Mouse (Mus musculus): ENCODE results near the gene Ranbp10.
"Not testable (repeated sequence)": the region's sequence is repeated elsewhere in the genome, so short reads cannot be mapped to it uniquely, and the experiment has no call there.

The Ranbp10 gene

GRCm38 (mm10) chr8:105835318-105835717 lies 8.2 kb upstream of the Ranbp10 start:
- DNase-seq (ENCODE audit: low spot score) = peak; percentile 42

GRCm38 (mm10) chr8:105833740-105834139 lies 6.6 kb upstream of the Ranbp10 start:
- DNase-seq (ENCODE audit: low spot score) = not testable (repeated sequence)

GRCm38 (mm10) chr8:105826379-105826778 lies 771 bp downstream of the Ranbp10 start:
- no peak for DNase-seq (ENCODE audit: low spot score)

- no peak for DNase-seq (ENCODE audit: low spot score)
Measured at GRCm38 (mm10) chr8:105825506-105825905, 1.6 kb downstream of the Ranbp10 start.

- no peak for DNase-seq (ENCODE audit: low spot score)
Measured at GRCm38 (mm10) chr8:105820925-105821324, 6.2 kb downstream of the Ranbp10 start.

- no peak for DNase-seq (ENCODE audit: low spot score)
Measured at GRCm38 (mm10) chr8:105819659-105820058, 7.5 kb downstream of the Ranbp10 start.

GRCm38 (mm10) chr8:105813241-105813640 lies 13.9 kb downstream of the Ranbp10 start:
- DNase-seq (ENCODE audit: low spot score) = no peak

GRCm38 (mm10) chr8:105812511-105812910 lies 14.6 kb downstream of the Ranbp10 start:
- no peak for DNase-seq (ENCODE audit: low spot score)

- no peak for DNase-seq (ENCODE audit: low spot score)
Measured at GRCm38 (mm10) chr8:105811543-105811942, 15.6 kb downstream of the Ranbp10 start.

GRCm38 (mm10) chr8:105811061-105811460 lies 16.1 kb downstream of the Ranbp10 start:
- DNase-seq (ENCODE audit: low spot score) = no peak

- no peak for DNase-seq (ENCODE audit: low spot score)
Measured at GRCm38 (mm10) chr8:105810245-105810786, 16.8 kb downstream of the Ranbp10 start.

- no peak for DNase-seq (ENCODE audit: low spot score)
Measured at GRCm38 (mm10) chr8:105808480-105808879, 18.7 kb downstream of the Ranbp10 start.

GRCm38 (mm10) chr8:105807766-105808165 lies 19.4 kb downstream of the Ranbp10 start:
- DNase-seq (ENCODE audit: low spot score) = no peak

- DNase-seq (ENCODE audit: low spot score) = no peak
Measured at GRCm38 (mm10) chr8:105805964-105806363, 21.2 kb downstream of the Ranbp10 start.

- no peak for DNase-seq (ENCODE audit: low spot score)
Measured at GRCm38 (mm10) chr8:105805346-105805745, 21.8 kb downstream of the Ranbp10 start.

GRCm38 (mm10) chr8:105804797-105805196 lies 22.4 kb downstream of the Ranbp10 start:
- no peak for DNase-seq (ENCODE audit: low spot score)

GRCm38 (mm10) chr8:105801153-105801904 lies 25.8 kb downstream of the Ranbp10 start:
- DNase-seq (ENCODE audit: low spot score) = no peak

- peak; percentile 20 for DNase-seq (ENCODE audit: low spot score)
Measured at GRCm38 (mm10) chr8:105799091-105799812, 27.9 kb downstream of the Ranbp10 start.

GRCm38 (mm10) chr8:105798408-105798807 lies 28.7 kb downstream of the Ranbp10 start:
- DNase-seq (ENCODE audit: low spot score) = no peak

GRCm38 (mm10) chr8:105795785-105796184 lies 31.4 kb downstream of the Ranbp10 start:
- DNase-seq (ENCODE audit: low spot score) = no peak

- DNase-seq (ENCODE audit: low spot score) = no peak
Measured at GRCm38 (mm10) chr8:105794009-105794598, 33.0 kb downstream of the Ranbp10 start.

GRCm38 (mm10) chr8:105793331-105793730 lies 33.8 kb downstream of the Ranbp10 start:
- no peak for DNase-seq (ENCODE audit: low spot score)

GRCm38 (mm10) chr8:105789626-105790025 lies 37.5 kb downstream of the Ranbp10 start:
- no peak for DNase-seq (ENCODE audit: low spot score)

Data from urinary bladder, postnatal 10 days (tissue).